Mouse (Mus musculus) thymus, adult 2 months (tissue): ENCODE measurements around the gene Sgsm3.

Experiments
- CTCF ChIP-seq: fragments of 200-500 bp; IDR thresholded peaks from 2 replicates; pipeline ENCODE4 v1.5.1; 2012; ENCODE audit warnings: mild to moderate bottlenecking, control low read depth, low read length, moderate library complexity, borderline replicate concordance; ENCODE audit not compliant: control insufficient read depth, poor library complexity, insufficient read depth; ENCODE audit errors: extremely low read depth
- POLR2A ChIP-seq: fragments of 200-500 bp; IDR thresholded peaks from 2 replicates; pipeline ENCODE4 v1.6.1; 2012; ENCODE audit warnings: mild to moderate bottlenecking, low read length, control low read depth, moderate library complexity; ENCODE audit not compliant: control insufficient read depth, poor library complexity, insufficient read depth; ENCODE audit errors: extremely low read depth

DNA sequence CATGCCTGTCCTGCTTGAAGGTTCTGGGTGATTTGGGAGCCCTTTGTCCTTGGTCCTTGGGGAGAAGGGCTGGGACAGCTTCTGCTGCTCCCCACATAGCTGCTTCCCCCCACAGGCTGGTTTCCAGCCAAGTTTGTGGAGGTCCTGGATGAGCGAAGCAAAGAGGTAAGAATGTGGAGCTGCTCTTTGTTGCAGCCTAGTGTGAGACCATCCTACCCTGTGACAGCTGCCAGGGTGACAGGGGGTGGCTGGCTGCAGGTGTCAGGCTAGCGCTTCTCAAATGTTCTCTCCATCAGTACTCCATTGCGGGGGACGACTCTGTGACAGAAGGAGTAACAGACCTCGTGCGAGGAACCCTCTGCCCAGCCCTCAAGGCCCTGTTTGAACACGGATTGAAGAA is 32.5 kb downstream of the Sgsm3 start:
- TF ChIP-seq POLR2A = no peak
- TF ChIP-seq CTCF = no peak
